Mouse (Mus musculus): Measurements from ENCODE around the gene 4930467E23Rik.
"Not testable (repeated sequence)": the region's sequence is repeated elsewhere in the genome, so short reads cannot be mapped to it uniquely, and the experiment has no call there.

DNA sequence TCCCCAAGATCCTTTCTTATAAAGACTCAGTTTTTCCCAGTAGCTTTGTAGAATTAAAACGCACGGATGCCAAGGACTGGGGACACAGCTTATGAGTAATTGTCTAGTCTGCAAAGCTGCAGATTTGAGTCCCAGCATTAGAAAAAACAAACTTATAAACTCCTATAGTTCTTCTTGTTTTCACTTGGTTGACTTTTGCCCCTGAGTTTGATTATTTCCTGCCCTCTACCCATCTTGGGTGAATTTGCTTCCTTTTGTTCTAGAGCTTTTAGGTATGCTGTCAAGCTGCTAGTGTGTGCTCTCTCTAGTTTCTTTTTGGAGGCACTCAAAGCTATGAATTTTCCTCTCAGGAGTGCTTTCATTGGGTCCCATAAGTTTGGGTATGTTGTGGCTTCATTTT is 14.9 kb upstream of the 4930467E23Rik start:
- not testable (repeated sequence) for TF ChIP-seq CTCF, EP300 (IDR thresholded peaks at IDR 0.05)
